Mouse (Mus musculus): ENCODE measurements around the gene Git2.

Gene Git2

DNA sequence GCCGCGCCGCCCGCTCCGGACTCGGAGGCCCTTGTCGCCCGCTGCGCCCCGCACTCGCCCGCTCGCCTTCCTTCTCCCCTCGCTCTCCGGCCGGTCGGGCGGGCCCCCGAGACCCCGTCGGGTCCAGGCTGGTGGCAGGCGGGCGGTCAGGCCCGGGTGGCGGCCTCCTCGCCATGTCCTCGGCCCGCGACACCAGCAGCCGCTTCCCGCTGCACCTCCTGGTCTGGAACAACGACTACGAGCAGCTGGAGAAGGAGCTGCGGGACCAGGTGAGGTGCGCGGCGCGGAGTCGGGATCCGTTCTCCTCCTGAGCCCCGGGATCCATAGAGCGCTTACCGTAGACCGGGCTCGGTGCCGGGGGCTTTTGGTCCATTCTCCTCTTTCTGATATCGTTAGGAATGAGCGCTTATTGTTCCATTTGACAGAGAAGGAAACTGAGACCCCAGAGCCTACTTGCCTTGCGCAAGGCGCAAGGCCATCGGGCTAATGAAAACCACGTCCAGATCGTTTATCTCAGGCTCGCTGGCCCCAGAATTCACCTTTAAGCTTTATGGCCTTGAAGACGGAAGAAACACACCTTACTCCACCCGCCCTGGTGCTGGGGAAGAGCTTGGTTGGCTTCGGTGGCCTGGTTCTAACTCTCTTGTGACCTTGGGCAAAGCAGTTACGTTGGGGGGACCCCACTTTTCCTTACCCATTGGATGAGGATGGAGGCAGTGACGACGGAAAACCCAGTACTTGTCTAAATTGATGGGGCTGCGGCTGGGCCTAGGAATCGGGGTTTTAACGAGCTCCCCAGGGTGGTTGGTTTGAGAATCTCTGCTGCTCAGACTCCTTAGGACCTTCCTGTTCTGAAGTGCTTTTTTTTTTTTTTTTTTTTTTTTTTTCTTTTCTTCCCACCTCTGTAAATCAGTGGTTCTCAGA lies at the start of gene Git2:
Gene Git2, minus strand, starts transcription at position 462 of the 924 bp plus-strand sequence.
- DNase-seq (ENCODE audit: low spot score in 2 of 2) = peak in 1 of 2 experiments; percentile 53

DNA sequence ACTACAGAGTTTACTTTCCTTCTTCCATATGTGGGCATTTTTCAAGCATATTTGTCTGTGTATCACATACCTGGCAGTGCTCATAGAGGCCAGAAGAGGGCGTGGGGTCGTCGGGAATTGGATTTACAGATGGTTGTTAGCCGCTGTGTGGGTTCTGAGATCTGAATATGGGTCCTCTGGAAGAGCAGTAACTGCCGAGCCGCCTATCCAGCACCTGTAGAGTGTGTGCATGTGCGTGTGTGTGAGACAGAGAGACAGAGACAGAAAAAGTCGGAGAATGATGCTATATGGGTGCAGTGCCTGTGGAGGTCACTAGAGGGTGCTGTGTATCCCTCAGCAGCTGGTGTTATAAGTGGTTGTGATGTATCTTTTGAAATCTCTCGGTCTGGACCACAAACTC lies 48.9 kb upstream of the Git2 start:
- peak in 1 of 2 experiments; percentile 58 for DNase-seq (ENCODE audit: low spot score in 2 of 2)

DNA sequence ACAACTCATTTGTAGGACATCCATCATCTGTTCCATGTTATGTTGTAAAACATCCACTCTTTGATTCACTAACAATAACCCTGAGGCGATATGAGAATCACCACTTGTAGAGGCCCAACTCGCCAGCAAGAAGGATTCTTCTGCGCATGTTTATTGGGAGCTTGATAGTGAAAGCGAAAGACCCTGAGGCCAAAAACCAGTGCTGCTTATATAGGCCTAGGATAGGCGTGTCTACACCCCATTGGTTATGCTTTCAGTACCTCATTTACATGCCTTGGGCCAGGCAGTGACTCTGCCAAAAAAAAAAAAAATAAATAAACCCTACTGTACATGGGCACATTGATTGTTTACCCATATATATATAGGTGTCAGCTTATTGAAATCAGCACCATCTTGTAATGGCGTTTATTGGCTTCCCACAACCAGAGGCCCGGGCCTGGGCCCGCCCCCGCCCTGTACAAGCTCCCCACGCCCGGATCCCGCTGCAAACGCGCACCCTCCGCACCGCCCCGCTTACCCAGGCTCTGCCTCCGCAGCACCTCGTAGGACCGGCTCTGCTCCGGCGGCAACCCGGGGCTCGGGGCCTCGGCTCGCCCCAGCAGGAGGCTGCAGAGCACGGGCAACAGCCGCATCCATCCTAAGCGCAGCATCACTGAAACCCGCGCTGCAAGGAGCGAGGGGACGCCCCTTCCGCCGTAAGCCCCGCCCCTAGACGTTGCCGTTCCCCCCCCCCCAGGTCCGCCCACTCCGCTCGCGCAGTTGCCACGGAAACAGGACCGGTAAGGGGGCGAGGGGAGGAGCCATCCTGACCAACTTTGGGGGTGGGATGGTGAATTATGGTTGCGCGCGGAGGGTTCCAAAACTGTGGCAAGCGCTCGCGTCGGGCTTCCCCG lies 47.7 kb upstream of the Git2 start, which contains the start of gene 1500011B03Rik:
Gene 1500011B03Rik, minus strand, starts transcription at position 673 of the 893 bp plus-strand sequence.
- peak; percentile 91 to 92 for DNase-seq (ENCODE audit: low spot score in 2 of 2)

DNA sequence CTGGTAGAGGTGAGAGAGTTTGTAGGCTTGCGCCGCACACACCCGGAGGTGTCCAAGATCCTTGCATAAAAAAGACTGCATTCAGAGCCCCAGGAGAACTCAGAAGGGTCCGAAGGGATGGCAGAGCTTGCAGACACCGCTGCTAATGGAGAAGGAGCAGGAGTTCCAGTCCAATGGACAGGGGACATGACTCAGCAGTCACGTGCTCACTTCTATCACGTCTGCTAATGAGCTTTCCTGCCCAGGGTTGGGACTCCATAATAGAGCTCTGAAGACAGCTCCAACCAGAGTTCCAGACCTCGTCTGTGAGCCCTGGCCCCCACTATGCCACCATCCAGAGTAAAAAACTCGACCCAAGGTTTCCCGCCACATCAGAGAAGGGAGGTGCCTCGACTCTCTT lies 42.8 kb upstream of the Git2 start:
- no peak for DNase-seq (ENCODE audit: low spot score in 2 of 2)

DNA sequence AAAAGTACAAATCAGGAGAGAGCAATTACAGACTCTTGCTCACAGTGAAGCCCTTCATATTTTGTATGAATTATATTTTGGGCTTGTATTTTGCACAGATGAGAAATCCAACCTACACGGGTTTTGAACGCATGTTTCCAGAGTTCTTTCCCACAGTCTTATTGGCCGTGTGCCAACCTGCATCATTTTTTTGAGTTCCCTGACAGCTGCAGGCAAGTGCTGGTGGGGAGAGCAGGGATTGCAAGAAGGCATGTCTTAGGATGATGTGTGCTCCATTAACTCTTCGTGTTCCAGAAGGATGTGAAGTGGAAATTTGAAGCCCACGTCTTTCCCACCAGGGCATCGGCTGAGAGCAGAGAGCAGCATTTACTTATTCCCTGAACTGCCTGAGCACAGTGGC lies 41.3 kb upstream of the Git2 start:
- no peak for DNase-seq (ENCODE audit: low spot score in 2 of 2)

DNA sequence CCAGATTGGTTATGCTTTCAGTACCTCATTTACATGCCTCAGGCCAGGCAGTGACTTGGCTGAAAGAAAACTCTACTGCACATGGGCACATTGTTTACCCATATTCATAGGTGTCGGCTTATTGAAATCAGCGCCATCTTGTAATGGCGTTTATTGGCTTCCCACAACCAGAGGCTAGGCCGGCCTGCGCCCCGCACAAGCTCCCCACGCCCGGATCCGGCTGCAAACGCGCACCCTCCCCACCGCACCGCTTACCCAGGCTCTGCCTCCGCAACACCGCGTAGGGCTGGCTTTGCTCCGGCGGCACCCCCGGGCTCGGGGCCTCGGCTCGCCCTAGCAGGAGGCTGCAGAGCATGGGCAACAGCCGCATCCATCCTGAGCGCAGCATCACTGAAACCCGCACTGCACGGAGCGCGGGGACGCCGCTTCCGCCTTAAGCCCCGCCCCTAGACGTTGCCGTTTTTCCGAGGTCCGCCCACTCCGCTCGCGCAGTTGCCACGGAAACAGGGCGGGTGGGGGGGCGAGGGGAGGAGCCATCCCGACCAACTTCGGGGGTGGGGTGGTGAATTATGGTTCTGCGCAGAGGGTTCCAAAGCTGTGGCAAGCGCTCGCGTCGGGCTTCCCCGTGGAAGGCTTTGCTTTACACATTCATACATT lies 38.3 kb upstream of the Git2 start:
- DNase-seq (ENCODE audit: low spot score in 2 of 2) = peak; percentile 95

DNA sequence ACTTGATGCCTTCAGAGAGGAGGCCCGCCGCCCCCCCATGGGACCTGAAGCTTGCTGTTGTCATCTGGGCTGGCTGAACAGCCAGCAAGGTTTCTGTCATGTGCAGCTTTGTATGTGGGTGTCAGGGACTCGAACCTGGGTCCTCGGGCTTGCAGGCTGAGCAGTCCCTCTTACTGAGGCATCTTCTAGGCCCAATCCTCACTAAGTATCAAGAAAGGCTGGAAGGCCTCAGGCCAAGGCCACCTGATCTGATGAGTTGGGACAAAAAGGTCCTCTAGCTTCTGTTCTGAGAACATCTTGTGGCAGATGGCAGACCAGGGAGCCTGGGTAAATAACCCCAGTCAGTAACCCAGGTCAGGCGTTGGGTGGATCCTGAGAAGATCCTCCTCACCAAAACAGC lies 34.5 kb upstream of the Git2 start:
- no peak for DNase-seq (ENCODE audit: low spot score in 2 of 2)

DNA sequence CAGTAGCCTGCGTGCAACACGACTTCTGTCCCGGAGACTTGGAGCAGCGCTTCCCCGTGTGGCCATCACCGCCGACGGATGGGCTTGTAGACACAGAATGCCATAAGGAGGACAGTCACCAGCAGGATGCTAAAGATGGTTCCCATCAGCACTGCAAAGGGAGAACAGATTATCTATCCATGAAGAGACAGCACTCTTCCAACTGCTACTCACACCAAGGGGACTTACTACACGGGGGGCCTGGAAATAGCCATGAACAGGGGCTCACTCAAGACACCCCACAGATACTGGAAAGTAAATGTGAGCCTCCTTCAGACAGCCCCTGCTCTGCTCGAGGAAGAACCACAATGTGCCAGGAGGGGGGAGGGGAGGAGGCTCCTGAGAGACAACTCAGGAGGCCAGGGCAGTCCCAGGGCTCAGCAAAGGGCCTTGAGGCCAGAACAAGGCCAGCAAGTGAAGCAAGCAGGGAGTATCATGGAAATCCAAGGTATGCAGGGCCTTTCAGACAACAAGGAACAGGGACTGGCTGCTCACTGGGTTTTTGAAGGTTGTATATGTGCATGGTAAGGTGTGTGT lies 34.0 kb upstream of the Git2 start:
- DNase-seq (ENCODE audit: low spot score in 2 of 2) = no peak

DNA sequence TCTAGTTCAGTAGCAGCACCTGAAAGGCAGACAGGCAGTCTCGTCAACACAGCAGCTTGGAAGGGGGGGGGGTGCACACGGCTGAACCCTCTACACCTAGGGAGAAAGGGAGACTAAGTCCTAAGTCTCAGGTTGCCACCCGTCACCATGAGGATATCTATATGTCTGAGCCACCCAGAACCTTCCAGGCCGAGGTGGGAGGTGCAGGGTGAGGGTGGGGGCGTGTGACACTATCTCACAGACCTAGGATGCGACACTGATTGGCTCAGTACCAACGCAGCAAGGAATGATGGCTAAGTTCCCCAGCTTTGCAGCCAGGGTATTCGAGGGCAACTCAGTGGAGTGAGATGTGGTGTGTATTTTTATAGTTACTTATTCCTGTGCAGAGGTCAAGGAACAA lies 33.1 kb upstream of the Git2 start:
- DNase-seq (ENCODE audit: low spot score in 2 of 2) = no peak

DNA sequence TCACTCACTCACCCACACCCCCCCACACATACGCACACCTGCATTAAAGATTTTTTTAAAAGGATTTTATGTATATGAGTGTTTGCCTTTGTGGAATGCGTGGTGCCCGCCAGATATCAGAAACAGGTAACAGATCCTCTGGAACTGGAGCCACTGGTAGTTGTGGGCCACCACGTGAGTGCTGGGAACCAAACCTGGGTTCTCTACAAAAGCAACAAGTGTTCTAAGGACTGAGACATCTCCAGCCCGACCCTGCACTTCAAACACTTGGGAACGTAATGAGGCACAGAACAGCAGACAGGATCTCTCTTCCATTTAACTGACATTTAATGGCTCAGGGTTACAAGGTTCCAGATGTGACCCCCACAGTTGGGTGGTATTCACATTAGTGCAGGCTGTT lies 32.6 kb upstream of the Git2 start:
- DNase-seq (ENCODE audit: low spot score in 2 of 2) = no peak

DNA sequence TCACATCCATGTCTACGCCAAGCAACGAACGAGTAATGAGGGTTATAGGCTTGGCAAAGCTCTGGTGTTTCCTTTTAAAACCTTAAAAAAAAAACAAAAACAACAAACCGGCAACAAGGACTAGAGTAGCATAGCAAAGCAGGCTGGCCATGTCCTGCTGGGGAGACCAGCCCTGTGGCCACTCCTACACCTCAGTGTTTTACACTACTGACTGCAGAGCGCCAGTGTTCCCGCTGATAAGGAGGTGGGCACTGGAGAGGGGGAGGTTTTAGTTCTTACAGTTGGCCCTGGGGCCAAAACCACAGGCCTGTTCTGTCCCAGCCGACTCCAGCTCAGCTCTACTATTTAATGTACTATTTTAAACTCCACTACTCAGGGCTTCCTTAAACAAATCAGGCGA lies 32.2 kb upstream of the Git2 start:
- DNase-seq (ENCODE audit: low spot score in 2 of 2) = no peak

DNA sequence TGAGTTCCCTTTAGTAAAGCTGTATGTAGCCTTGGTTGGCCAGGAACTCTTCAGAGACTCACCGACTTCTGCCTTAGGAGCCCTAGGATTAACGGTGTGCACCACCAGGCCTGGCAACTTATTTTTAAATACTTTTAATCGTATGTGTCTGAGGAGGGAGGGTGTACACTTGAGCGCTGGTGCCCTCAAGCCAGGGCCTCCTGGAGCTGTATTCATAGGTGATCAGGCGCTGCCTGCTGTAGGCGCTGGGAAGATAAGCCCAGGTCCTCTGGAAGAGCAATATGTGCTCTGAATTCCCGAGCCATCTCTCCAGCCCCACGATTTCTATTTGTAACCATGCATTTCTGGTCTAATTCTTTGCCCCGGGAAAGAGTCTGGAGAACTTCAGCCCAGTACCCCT lies 31.7 kb upstream of the Git2 start:
- DNase-seq (ENCODE audit: low spot score in 2 of 2) = no peak

DNA sequence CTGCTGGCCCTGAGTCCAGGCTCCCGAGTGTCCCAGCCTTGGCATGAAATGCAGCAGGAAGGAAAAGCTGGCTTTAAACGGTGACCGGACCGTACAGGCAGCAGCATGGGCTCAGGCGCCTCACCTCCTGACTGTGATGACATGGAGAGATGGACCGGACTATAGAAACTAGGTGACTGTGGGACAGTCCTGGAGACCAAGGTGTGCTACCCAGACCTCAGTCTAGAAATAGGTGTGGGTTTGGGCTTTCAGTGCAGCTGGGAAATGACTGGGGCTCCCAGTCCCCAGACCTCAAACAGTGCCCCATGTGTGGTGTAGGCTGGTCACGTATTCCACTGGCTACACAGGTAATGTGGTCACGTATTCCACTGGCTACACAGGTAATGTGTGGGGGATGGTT lies 31.3 kb upstream of the Git2 start:
- DNase-seq (ENCODE audit: low spot score in 2 of 2) = no peak

DNA sequence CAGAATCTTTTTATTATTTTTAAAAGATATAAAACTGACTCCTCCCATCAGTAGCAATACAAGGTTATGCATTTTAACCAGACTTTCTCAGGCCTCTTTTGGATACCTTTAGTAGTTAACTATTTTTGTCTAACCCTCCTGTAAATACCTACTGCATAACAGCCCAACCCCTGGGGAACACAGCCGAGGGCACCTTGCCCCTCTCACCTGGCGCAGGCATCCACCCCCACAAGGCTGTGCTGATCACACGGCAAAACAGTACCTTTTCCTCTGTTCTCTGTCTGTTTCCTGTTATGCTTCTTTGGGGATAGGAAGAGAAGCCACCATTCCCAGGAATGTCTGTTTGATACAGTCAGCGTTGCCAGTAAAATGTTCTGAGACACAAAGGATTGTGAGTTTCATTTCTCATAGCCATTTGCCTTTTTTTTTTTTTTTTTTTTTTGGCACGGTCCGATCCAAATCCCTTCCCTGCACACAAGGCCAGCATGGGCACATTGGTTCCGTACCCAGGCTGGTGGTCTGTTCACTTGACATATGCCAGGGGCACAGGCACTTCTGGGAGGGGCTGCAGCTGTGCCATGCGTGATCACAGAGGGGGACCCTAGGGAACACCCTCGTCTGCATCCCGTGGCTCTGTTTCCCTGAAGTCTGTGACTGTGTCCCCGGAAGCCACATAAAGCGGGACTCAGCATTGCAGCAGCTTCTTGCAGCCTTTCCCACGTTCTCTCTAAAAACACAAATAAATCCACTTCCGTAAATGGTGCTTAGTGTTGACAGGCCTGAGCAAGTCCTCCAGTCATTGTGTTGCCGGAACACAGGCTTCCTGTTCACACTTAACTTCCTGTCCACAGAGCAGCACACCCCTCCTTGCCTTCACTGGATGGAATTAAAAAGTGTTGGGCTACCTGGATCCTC lies 30.4 kb upstream of the Git2 start:
- no peak for DNase-seq (ENCODE audit: low spot score in 2 of 2)

DNA sequence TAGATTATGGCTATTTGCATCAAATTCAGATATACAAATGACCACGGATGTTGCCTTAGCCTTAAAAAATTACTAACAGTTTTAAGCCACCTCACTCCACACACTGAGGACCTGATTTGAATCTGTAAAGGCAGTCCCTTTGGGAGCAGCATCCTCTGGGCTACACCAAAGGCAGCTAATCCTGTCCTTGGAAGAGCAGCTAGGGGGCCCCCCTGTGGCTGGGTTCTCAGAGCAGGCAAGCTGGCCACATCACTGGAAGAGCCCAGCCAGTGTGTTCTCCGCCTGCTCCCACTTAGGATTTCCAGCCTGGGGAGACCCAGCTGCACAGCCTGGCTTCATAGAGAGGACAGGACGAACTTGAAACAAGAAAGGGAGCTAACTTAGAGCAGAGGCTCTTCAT lies 29.6 kb upstream of the Git2 start:
- DNase-seq (ENCODE audit: low spot score in 2 of 2) = peak; percentile 67 to 72

DNA sequence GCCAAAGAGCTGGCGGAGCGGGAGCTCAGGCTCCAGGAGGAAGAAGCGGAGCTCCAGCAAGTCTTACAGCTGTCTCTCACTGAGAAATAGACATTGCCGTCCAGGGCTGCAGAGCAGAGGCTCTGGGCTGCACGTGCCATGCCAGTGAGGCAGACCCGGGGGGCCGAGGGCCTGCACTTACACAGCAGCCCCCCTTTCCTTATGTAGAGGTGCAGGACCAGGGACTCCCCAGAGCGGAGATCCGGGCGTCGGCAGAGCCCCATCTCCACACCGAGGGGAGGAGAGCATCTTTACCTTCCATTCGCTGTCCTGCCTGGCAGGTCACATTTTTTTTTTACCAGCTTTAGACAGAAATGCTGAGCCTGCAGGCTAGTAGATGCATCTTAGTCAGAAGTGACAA lies 29.0 kb upstream of the Git2 start:
- DNase-seq (ENCODE audit: low spot score in 2 of 2) = no peak

DNA sequence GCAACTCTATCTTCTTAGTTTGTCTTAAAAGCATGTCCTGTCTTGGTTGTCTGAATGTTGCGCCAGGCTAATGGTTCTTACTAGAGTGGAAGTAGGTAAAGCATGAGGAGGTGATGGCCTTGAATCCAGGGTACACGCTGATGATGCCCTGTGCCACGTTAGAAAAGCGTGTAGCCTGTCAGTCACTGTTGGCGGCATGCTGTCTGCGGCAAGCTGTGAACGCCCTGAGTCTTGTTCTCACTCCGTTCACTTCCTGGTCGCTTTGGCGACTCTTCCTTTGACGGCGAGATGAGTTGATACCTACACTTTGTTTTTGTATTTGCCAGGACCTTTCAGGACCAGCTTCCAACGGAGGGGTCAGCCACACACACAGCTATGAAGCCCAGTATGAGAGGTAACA lies 27.9 kb upstream of the Git2 start:
- no peak for DNase-seq (ENCODE audit: low spot score in 2 of 2)

DNA sequence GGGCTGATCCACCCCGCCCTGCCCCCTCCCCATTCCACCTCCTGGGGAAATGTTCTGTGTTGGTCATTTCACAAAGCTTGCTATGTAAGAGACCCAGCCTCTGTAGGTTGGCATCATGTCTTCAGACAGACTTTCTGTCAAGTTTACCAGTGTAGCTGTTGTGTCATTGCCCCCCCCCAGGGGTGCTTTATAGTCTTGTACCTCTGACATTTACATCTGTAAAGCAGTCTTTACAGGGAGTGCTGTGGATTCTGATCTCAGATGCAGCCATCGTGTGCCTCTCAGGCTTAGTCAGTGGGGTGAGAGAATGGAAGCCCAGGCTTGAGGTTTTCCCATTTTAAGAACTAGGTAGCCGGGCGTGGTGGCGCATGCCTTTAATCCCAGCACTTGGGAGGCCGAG lies 26.5 kb upstream of the Git2 start:
- DNase-seq (ENCODE audit: low spot score in 2 of 2) = no peak

DNA sequence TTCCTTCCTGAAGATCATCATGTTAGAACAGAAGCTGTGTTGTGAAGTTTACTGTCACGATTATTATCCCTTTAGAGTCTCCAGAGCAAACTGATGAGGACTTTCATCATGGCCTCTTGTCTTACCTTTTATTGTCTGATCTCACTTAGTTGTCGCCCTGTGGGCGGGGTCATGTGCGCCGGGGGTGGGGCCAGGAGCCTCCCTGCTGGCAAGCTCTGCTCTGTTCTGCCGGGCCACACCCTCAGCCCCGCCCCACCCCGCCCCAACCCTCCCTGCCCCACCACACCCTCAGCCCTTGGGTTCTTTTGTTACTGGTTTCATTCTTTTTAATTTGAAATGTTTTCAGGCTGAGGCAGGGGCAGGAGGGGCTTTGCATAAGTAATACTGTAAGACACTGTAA lies 25.7 kb upstream of the Git2 start:
- no peak for DNase-seq (ENCODE audit: low spot score in 2 of 2)

DNA sequence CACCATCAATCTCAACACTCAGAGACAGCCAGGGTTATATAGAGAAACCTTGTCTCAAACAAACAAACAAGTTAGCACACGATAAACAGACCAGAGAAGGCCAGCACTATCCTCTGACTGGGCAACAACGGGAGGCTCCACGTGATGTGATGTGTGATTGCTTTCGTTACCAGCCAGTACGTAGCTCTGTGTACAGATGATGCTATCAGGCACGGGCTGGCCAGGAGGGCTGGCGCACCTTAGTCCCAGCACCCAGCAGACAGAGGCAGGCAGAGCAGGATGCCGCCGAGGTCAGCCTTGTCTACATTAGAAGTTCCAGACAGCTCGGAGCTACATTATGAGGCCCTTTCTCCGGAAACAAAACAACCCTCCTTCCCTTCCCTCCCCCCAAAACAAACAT lies 24.5 kb upstream of the Git2 start:
- DNase-seq (ENCODE audit: low spot score in 2 of 2) = no peak

DNA sequence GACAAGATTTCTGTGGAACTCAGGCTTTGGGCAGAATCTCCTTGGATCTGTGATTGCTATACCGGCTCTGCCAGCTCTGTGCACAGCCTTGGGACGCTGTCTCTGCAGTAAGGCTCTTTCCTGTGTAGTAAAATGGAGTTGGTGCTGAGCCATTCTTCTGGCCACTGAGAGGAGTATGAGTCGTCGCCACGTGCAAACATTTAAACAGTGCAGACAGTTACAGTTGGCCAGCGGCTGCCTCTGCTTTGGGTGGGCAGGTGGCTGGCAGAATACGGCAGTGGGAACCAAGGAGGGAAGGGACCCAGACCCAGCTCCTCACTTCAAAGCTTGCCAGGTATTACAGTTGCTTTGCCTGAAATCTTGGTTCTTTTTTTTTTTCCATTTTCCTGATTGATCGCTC lies 21.9 kb upstream of the Git2 start:
- no peak for DNase-seq (ENCODE audit: low spot score in 2 of 2)
